ENCODE assay signal across 8 mouse cellular contexts in the genomic region with DNA sequence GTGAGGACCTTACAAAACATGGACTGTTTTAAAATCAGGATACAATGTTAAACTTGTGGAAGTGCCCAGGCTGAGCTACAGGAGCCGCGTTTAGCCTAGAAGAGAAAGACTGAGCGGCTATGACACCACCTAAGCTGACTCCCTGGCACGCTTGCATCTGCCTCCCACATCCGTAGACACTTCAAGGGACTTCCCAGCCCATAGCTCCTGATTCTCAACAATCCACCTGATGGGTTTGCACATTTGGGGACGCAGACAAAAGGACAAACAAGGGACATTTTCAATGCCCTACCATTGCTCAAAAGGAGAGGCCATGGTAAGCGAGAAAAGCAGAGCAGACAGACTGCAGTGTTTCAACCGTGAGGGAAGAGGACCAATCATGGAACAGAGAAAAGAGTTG. TPM values are rescaled to one million over a fixed set of nuclear protein-coding genes. Genes with fewer than 3 reads are reported as not detected.
A peak's percentile ranks its signal among the peaks of the same experiment; 100 is the strongest.
DNase-seq lines count a peak whose midpoint lies in the region; ATAC-seq and TF ChIP-seq lines count a peak whose summit lies in the region.

No protein-coding gene starts in this region.

- no peak for ATAC-seq in embryonic facial prominence, embryonic 14.5 days (ENCODE audit: low read depth)
- ATAC-seq in intestine, embryonic 14.5 days (replicated peaks; ENCODE audit: low FRiP score, low TSS enrichment, low read depth), result no peak

- peak overlapping the region; percentile 73; the same call in 1 of the 2 replicates for H3K4me3 ChIP-seq in layer of hippocampus, adult 2 months
- peak overlapping the region; percentile 79 for H3K4me3 ChIP-seq in embryonic facial prominence, embryonic 14.5 days (ENCODE audit: low read depth, low read length)
- H3K4me3 ChIP-seq in intestine, embryonic 14.5 days (ENCODE audit: low read depth, low read length), result peak overlapping the region; percentile 77

- peaks cover 19% of the 10 kb centered on the region for H3K4me1 ChIP-seq in embryonic facial prominence, embryonic 14.5 days (ENCODE audit: control insufficient read depth, insufficient read depth, low read length)
- H3K4me1 ChIP-seq in intestine, embryonic 14.5 days (replicated peaks; ENCODE audit: control insufficient read depth, insufficient read depth, low read length), result peaks cover 3% of the 10 kb centered on the region; the same call in 1 of the 2 replicates

- DNase-seq in layer of hippocampus, adult 2 months (ENCODE audit: low spot score in 2 of 2), result no peak
- DNase-seq in layer of hippocampus, adult 8-10 months (ENCODE audit: low spot score in 2 of 2), result no peak
- DNase-seq in embryonic facial prominence, embryonic 14.5 days (ENCODE audit: low spot score), result no peak
- DNase-seq in intestine, embryonic 14.5 days (ENCODE audit: low spot score), result peak; percentile 51
- peak; percentile 53 for DNase-seq in naive thymus-derived CD4-positive, alpha-beta T cell, adult 2 months (ENCODE audit: low read depth)
- no peak for DNase-seq in urinary bladder, postnatal 36 days (ENCODE audit: low spot score in 2 of 2)
- DNase-seq in left cerebral cortex, adult 11 months (ENCODE audit: low spot score), result no peak
- DNase-seq in lung, postnatal 25 days (ENCODE audit: low spot score), result no peak

- peak overlapping the region; percentile 94 for H3K4me2 ChIP-seq in embryonic facial prominence, embryonic 14.5 days (ENCODE audit: low read depth, low read length)
- H3K4me2 ChIP-seq in intestine, embryonic 14.5 days (ENCODE audit: low read length), result peak overlapping the region; percentile 90

- TF ChIP-seq CTCF in layer of hippocampus, adult 2 months (conservative IDR thresholded peaks at IDR 0.05), result no peak

- 0 out of 2 replicates have a peak, but pooled peaks cover 12% of the 10 kb centered on the region for H3K36me3 ChIP-seq in embryonic facial prominence, embryonic 14.5 days (ENCODE audit: control insufficient read depth, insufficient read depth, low read length)
- peaks cover 11% of the 10 kb centered on the region for H3K36me3 ChIP-seq in intestine, embryonic 14.5 days (ENCODE audit: control insufficient read depth, insufficient read depth, low read length)

- no peaks in the 10 kb centered on the region for H3K27me3 ChIP-seq in embryonic facial prominence, embryonic 14.5 days (replicated peaks; ENCODE audit: control insufficient read depth, insufficient read depth, low read length)
- no peaks in the 10 kb centered on the region for H3K27me3 ChIP-seq in intestine, embryonic 14.5 days (replicated peaks; ENCODE audit: control insufficient read depth, insufficient read depth, low read length)

- WGBS in embryonic facial prominence, embryonic 14.5 days, result 66% methylated on average over 8 of the region's 8 CpGs
- WGBS in intestine, embryonic 14.5 days, result 69% methylated on average over 8 of the region's 8 CpGs

- H3K9ac ChIP-seq in embryonic facial prominence, embryonic 14.5 days (ENCODE audit: low read depth, low read length), result peak overlapping the region; percentile 90; the same call in 1 of the 2 replicates
- H3K9ac ChIP-seq in intestine, embryonic 14.5 days (ENCODE audit: low read length), result peak overlapping the region; percentile 88; the same call in 1 of the 2 replicates

- H3K9me3 ChIP-seq in embryonic facial prominence, embryonic 14.5 days (ENCODE audit: control insufficient read depth, low read length), result no peaks in the 10 kb centered on the region
- no peaks in the 10 kb centered on the region for H3K9me3 ChIP-seq in intestine, embryonic 14.5 days (ENCODE audit: control insufficient read depth, low read length)

- H3K27ac ChIP-seq in layer of hippocampus, adult 2 months, result no peak overlapping the region; the same call in 1 of the 2 replicates
- no peak overlapping the region; the same call in 1 of the 2 replicates for H3K27ac ChIP-seq in embryonic facial prominence, embryonic 14.5 days (replicated peaks; ENCODE audit: low read depth, low read length)
- no peak overlapping the region for H3K27ac ChIP-seq in intestine, embryonic 14.5 days (ENCODE audit: low read depth)

RNA-seq across cellular contexts. Expression of a gene that starts 3.1 kb away (rescaled TPM):
- 10 to 100 TPM; 78.9 to 80.9 TPM for total RNA-seq in layer of hippocampus, adult 2 months (2021)
- total RNA-seq in layer of hippocampus, adult 8-10 months (2022), result 10 to 100 TPM; 84.8 to 97.3 (median 90.0) TPM
- 46.1 and 56.2 TPM in 2 replicates for polyA plus RNA-seq in embryonic facial prominence, embryonic 14.5 days (2014; fragmentation: Nextera tagmentation; extraction: Ambion mirVana)
- polyA plus RNA-seq in intestine, embryonic 14.5 days (2014; fragmentation: Nextera tagmentation; extraction: Ambion mirVana), result 124 and 126 TPM in 2 replicates

RNA-seq across cellular contexts. Expression of a gene that starts 59.9 kb away (rescaled TPM):
- total RNA-seq in layer of hippocampus, adult 2 months (2021), result 10 to 100 TPM; 73.5 to 78.1 TPM
- 100 to 1,000 TPM in 1 of 4 experiments, 10 to 100 TPM in 3; 71.8 to 103 (median 85.4) TPM for total RNA-seq in layer of hippocampus, adult 8-10 months (2022)
- 141 and 147 TPM in 2 replicates for polyA plus RNA-seq in embryonic facial prominence, embryonic 14.5 days (2014; fragmentation: Nextera tagmentation; extraction: Ambion mirVana)
- polyA plus RNA-seq in intestine, embryonic 14.5 days (2014; fragmentation: Nextera tagmentation; extraction: Ambion mirVana), result 129 and 141 TPM in 2 replicates

Comparison
In these comparisons a context has a peak if more than half of its experiments do, and no peak if none do; other contexts are left out.
1. DNase-seq: peak in intestine, embryonic 14.5 days (single experiment) and naive thymus-derived CD4-positive, alpha-beta T cell, adult 2 months (single experiment); none in layer of hippocampus, adult 2 months (0 of 2), layer of hippocampus, adult 8-10 months (0 of 2), embryonic facial prominence, embryonic 14.5 days (single experiment), urinary bladder, postnatal 36 days (0 of 2), left cerebral cortex, adult 11 months (single experiment) and lung, postnatal 25 days (single experiment).
2. Peak in every context shown above with its lines, with median percentiles within 50 percentile points of each other: H3K4me3 ChIP-seq.